Mouse (Mus musculus): ENCODE data around the gene Plekhh2.
A peak's percentile ranks its signal among the peaks of the same experiment; 100 is the strongest.

Plekhh2 gene

DNA sequence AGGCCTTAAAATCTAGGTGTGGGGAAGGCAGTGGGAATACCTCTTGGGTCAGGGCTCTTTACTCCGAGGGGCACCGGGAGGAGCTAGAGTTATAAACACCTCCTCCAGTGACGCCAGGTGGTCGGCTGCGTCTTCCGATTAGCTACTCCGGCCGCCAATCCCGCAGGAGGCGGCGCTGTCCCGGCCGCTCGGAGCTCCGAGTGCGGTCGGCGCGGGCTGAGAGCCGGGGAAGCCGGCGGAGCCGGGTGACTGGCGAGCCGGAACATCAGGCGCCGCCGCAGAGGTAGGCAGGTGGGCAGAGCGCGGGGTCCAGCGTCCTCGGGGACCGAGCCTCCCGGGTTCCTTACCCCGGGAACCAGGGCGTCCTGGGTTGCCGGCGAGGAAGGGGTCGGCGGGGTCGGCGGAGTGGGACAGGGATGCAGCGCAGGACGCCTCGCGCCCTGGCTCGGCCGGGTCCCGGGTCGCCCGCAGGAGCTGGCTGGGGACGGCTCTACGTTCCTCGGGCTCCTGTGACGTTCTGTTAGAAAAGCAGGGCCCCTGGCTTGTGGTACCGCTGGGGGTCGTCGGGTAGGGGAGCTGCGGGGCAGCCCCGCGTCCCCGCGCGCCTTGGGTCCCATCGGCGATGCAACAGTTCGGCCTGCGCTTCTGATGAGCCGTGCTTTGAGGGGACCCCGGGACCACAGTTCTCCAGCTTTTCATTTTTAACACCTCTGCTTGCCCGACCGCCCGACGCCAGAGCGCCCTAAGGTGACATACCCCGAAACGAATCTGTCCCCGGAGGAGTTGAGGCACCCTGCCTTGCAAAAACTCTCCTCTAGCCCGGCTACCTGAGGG is at the start of gene Plekhh2:
Plekhh2 (plus strand) TSS at position 214 of the 834 bp plus-strand sequence.
- peak; percentile 83 for DNase-seq (ENCODE audit: low spot score)

DNA sequence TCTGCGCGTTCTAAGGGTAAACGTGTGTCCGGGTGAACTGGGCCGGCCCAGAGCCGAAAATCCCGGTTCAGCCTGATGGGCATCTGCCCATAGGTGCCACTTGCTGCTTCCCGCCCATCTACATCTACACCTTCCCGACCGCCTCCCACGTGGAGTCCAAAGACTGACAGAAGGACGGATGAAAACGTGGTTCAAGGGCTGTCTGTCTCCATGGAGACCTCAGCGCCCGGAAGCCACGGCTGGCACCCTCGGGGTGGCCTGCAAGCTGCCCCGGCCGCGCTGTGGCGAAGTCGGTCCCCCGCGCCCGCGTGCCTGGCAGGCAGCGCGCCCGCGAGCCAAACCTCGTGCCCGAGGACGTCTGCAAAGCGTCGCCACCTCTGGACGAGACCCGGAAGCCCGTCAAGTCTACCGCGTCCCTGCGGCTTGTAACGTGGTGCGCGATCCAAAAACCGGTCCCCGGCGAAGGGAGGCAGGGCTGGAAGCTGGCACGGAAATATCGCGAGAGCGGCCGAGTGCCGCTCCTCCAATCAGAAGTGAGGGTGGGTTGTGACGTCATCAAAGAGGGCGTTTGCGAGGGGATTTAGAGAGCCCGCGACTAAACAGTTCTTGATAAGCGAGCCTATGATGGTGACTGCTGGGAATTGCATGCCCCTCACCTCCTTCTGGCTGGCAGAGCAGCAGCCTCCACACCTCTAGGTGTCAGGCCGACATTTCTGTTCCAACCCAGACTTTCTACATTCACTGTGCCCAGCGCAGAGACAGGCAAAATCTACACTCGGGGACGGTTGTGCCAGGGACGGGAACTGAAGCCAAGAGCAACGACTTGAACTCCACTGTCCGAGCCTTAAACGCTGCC is 45.7 kb upstream of the Plekhh2 start, which contains the start of gene Thada:
Thada (minus strand) TSS at position 453 of the 856 bp plus-strand sequence.
- peak; percentile 98 for DNase-seq (ENCODE audit: low spot score)

DNA sequence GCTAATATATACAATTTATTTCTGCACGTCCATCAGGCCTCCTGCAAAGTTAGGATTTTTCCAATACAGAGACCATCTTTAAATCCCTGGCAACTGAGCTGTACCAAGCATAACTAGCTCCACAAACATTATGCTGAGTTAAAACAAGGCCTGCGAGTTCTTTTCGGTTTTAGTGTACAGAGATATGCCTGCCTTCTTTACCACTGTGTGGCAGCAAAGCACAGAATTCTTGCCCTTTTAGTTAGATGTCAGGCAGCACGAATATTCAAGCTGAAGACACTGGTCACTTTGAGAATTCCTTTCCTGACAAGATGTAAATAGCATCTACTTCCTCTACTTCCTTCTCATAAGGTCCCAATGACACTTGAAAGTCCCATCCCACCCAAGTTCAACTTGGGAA is 37.4 kb upstream of the Plekhh2 start:
- peak; percentile 24 for DNase-seq (ENCODE audit: low spot score)

GRCm38 (mm10) chr17:84477176-84477575 is 34.5 kb upstream of the Plekhh2 start:
- no peak for DNase-seq (ENCODE audit: low spot score)

DNA sequence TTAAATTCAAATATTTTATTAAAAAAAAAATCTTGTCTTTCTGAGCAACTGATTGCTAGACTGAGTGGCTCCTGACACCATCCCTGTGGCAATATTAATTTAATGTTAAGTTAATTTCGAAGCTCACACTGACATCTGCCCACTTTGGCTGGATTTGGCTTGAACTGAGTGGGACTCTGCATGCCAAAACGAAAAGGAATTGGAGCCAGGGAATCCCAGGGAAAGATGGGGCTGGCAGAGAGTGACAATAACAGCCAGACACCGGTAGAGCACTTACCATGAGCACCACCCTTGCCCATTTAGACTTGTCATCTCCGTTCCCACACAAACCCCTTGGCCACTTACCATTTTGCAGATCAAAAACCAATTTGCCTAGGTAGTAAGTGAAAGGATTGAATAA is 33.4 kb upstream of the Plekhh2 start:
- DNase-seq (ENCODE audit: low spot score), result no peak

GRCm38 (mm10) chr17:84480464-84481355 is 31.0 kb upstream of the Plekhh2 start:
- DNase-seq (ENCODE audit: low spot score), result no peak

DNA sequence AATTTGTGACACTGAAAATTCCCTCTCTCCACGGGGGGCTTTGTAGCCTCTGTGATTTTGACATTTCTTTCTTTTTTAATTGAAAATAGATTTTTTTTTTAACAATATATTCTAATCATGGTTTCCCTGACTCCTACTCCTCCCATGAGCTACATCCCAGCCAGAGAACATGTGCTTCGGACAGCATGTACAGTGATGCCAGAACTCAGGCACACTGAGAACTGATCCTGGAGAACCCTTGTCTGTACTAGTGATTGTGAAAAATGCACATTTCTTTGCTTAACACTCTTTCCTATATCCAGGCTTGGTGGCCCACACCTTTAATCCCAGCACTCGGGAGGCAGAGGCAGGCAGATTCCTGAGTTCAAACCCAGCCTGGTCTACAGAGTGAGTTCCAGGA is 28.9 kb upstream of the Plekhh2 start:
- DNase-seq (ENCODE audit: low spot score), result no peak

DNA sequence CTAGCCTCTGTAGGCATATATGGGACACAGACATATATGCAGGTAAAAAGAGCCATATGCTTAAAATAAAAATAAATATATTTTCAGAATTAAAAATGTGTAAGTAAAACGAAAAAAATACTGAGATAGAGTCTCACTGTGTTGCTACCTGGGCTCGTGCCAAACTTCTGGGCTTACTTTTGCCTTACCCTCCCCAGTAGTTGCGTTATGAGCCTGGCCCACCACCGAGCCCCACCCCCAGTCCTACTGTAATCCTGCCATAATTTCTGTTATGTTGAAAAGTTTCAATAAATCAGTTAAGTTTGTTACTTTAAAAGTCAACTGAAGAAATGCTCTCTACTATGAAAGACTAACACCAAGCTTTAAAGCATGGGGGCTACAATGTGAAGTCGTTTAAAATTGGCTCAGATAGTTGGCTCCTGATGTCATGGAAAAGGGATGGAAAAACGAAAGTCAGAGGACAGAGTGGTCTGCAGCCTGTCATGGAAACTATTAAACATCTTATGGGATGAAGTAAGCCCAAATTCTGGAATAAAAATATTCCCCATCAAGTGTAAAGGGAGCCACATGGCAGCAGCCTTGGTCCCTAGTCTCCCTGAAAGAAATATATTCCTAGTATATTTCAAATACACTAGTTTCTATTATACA is 27.9 kb upstream of the Plekhh2 start:
- DNase-seq (ENCODE audit: low spot score), result no peak

DNA sequence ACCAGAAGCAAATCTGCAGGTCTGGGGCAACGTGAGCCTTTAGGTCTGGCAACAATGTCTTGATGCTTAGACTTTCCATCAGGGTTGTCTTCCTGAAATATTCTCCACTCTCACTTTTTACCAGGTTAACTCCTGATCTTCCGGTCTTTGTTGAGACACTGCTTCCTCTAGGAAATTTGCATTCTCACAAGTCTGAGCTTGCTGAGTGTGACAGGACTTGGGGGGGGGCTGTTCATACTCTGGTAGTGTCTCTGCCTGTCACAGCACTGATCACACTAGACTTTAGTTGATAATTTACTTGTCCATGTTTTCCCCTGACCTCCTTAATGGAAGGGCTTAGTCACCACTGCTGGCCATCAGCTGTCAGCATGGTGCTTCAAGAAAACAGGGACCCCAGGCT is 24.3 kb upstream of the Plekhh2 start:
- DNase-seq (ENCODE audit: low spot score), result no peak

DNA sequence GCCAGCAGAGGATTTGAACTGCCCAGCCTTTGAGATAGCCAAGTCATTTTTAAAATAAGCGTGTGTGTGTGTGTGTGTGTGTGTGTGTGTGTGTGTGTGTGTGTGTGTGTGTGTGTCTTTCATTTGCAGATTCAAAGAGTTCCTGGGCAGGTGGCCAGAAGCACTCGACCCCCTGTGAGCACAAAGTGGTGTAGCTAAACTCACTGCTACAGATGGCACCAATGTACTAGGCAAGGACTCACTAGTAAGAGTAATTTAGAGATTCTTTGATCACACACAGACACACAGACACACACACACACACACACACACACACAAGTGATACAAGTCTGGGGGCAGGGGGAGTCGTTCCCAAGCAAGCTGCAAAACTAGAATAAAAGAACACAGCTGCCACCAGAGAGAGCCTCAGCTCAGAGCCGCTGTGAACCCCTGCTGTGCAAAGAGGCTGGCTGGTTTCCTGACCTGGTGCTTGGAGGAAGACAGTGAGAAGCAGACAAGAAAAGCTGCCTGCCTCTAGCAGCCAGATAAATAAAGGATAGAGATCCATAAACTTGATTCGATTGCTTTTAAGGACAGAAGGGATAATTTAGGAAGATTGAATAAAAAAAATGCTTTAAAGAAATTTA is 19.3 kb upstream of the Plekhh2 start:
- DNase-seq (ENCODE audit: low spot score), result no peak

DNA sequence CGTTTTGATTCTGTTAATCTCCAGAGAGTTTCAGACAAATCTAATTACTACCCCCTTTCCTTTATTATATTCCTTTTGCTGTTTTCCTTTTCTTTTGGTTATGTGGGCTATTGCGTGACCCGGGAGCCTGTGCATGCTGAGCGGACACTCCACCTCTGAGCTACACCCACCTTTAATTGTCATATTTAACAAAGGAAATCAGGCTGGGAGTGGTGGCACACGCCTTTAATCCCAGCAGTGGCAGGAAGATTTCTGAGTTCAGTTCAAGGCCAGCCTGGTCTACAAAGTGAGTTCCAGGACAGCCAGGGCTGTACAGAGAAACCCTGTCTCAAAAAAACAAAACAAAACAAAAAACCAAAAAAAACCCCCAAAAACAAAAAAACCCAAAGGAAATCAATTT is 14.7 kb upstream of the Plekhh2 start:
- no peak for DNase-seq (ENCODE audit: low spot score)

GRCm38 (mm10) chr17:84497559-84497958 is 14.1 kb upstream of the Plekhh2 start:
- DNase-seq (ENCODE audit: low spot score), result no peak

DNA sequence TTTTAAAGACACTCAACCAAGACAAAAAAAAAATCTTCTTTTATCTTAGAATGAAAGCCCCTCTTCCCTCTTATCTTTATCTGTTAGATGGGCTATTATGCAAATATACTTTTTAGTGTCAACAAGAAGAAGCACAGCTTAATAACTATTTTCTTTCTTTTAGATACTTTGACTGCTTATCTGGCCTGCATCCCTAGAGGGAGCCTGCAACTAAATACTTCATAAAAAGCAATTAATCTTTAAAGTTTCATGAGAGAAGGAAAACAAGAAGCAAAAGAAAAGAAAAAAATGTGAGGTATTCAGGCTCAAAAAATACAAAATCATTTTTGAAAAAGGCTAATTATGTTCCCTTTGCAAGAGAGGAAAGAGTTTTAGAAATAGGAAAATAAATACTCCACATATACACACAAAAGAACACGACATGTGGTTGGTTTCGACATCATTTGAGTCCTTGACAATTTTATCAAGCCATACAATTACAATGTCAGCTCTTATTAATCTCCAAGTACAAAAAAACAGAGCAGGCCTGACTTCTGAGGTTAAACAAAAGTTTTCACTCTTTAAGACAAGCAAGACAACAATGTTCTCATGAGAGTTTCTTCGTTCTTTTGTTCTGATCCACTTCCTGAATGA is 13.6 kb upstream of the Plekhh2 start:
- no peak for DNase-seq (ENCODE audit: low spot score)

GRCm38 (mm10) chr17:84498639-84499038 is 13.1 kb upstream of the Plekhh2 start:
- no peak for DNase-seq (ENCODE audit: low spot score)

DNA sequence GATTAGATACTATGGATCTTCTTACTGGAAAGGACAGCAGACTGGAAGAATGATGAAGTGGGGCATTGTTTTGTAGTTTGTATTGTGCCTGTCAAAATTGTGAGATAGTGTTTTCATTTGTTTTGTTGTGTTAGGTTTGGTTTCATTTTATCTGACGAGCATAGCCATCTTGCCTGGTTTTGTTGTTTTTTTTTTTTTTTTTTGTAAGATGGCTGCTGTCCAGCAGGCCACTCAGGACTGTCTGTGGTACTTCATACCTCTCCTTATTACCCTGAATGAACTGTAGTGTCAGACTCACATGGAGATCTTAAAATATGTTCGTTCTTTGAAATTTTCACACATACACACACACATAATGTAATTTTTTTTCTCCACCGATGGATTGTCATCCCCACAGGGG is 9.4 kb upstream of the Plekhh2 start:
- no peak for DNase-seq (ENCODE audit: low spot score)

GRCm38 (mm10) chr17:84505922-84506321 is 5.8 kb upstream of the Plekhh2 start:
- DNase-seq (ENCODE audit: low spot score), result no peak

- no peak for DNase-seq (ENCODE audit: low spot score)
These were observed 3.0 kb upstream of the Plekhh2 start for GRCm38 (mm10) chr17:84508736-84509135.

DNA sequence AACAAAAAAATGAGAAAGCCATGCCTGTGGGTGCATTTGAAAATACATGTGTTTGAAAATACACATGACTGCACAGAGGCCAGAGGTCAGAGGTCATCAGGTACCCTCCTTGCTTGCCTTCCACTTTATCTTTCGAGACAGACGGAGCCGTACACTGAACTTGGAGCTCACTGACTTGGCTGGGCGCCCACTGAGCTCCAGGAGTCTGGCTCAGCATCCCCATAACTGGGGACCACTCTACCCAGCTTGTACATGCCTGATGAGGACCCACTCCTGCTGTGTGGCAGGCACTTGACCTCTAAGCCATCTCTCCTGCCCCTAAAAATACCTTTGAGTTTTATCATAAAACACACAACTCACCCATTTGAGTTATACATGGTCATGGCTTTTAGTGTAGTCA is 2.5 kb upstream of the Plekhh2 start:
- no peak for DNase-seq (ENCODE audit: low spot score)

GRCm38 (mm10) chr17:84510355-84510754 is 1.3 kb upstream of the Plekhh2 start:
- DNase-seq (ENCODE audit: low spot score), result peak; percentile 69

- no peak for DNase-seq (ENCODE audit: low spot score)
These were observed 595 bp upstream of the Plekhh2 start for GRCm38 (mm10) chr17:84510961-84511639.

Data from layer of hippocampus, adult 11-12 months (tissue).